Mouse (Mus musculus) MEL (cell line): ENCODE results near the gene Nabp2. TPM values are rescaled to one million over a fixed set of nuclear protein-coding genes. Genes with fewer than 3 reads are reported as not detected.

Experiments
- DNase-seq: peaks from one replicate; pipeline ENCODE4 v3.0.0; 2011; ENCODE audit warnings: low read depth, low spot score
- H3K27ac ChIP-seq: 2 replicates; pipeline ENCODE4 v1.5.1; 2012; ENCODE audit warnings: low read depth, mild to moderate bottlenecking, control low read depth, low read length, moderate library complexity; ENCODE audit not compliant: control insufficient read depth
- H3K27me3 ChIP-seq, 2 experiments: fragments of 150-350 bp in 1 of 2; sonication (generic) in 1 of 2; 2 replicates each; pipeline ENCODE4 v1.6.1; 2012; ENCODE audit warnings: low read length in 2 of 2, mild to moderate bottlenecking in 2 of 2, improper control_type of control experiment in 1 of 2, moderate library complexity in 1 of 2; ENCODE audit not compliant: insufficient read depth in 2 of 2, control insufficient read depth in 1 of 2
- H3K36me3 ChIP-seq, 2 experiments: 2 replicates each; pipeline ENCODE4 v1.6.1; 2012 to 2014; ENCODE audit warnings: low read length in 2 of 2, improper control_type of control experiment in 1 of 2, inconsistent platforms in 1 of 2, mild to moderate bottlenecking in 1 of 2; ENCODE audit not compliant: insufficient read depth in 2 of 2, control insufficient read depth in 1 of 2
- H3K4me1 ChIP-seq, 2 experiments: fragments of 150-350 bp in 1 of 2; sonication (generic) in 1 of 2; 2 replicates each; pipeline ENCODE4 v1.6.1; 2012; ENCODE audit warnings: low read length in 2 of 2, improper control_type of control experiment in 1 of 2, mild to moderate bottlenecking in 1 of 2; ENCODE audit not compliant: insufficient read depth in 2 of 2, control insufficient read depth in 1 of 2
- H3K4me3 ChIP-seq, 2 experiments: fragments of 150-350 bp in 1 of 2; sonication (generic) in 1 of 2; 2 replicates each; pipeline ENCODE4 v1.5.1; 2012; ENCODE audit warnings: low read depth in 2 of 2, low read length in 2 of 2, mild to moderate bottlenecking in 2 of 2, moderate library complexity in 2 of 2, control low read depth in 1 of 2, improper control_type of control experiment in 1 of 2; ENCODE audit not compliant: control insufficient read depth in 1 of 2, insufficient read depth in 1 of 2
- H3K79me2 ChIP-seq: 2 replicates; pipeline ENCODE4 v1.6.1; 2012; ENCODE audit warnings: mild to moderate bottlenecking, low read length, moderate library complexity; ENCODE audit not compliant: control insufficient read depth, poor library complexity, insufficient read depth
- H3K9ac ChIP-seq: 2 replicates; pipeline ENCODE4 v1.6.1; 2012; ENCODE audit warnings: low read depth, mild to moderate bottlenecking, control low read depth, low read length, moderate library complexity; ENCODE audit not compliant: control insufficient read depth, poor library complexity, severe bottlenecking
- H3K9me3 ChIP-seq: fragments of 150-350 bp; sonication (generic); replicated peaks from 2 replicates; pipeline ENCODE4 v1.6.1; 2012; ENCODE audit warnings: mild to moderate bottlenecking, low read length, improper control_type of control experiment, moderate library complexity; ENCODE audit not compliant: insufficient read depth
- BHLHE40 ChIP-seq: IDR thresholded peaks from 2 replicates; pipeline ENCODE4 v1.6.1; 2012; ENCODE audit warnings: low read depth, mild to moderate bottlenecking, inconsistent platforms, low read length, improper control_type of control experiment, borderline replicate concordance
- CHD1 ChIP-seq: IDR thresholded peaks from 2 replicates; pipeline ENCODE4 v1.6.1; 2012; ENCODE audit warnings: low read depth, mild to moderate bottlenecking, inconsistent platforms, low read length, improper control_type of control experiment
- CHD2 ChIP-seq: IDR thresholded peaks from 2 replicates; pipeline ENCODE4 v1.6.1; 2011; ENCODE audit warnings: low read length, improper control_type of control experiment
- CTCF ChIP-seq, 3 experiments: IDR thresholded peaks in 2 of 3; conservative IDR thresholded peaks in 1 of 3; 2 replicates each; pipeline ENCODE4 v1.5.1; 2011 to 2012; ENCODE audit warnings: low read length in 3 of 3, low read depth in 2 of 3, mild to moderate bottlenecking in 2 of 3, improper control_type of control experiment in 1 of 3, inconsistent platforms in 1 of 3, mixed read lengths in 1 of 3, moderate library complexity in 1 of 3; ENCODE audit not compliant: control insufficient read depth in 1 of 3, insufficient read depth in 1 of 3, poor library complexity in 1 of 3, severe bottlenecking in 1 of 3
- E2F4 ChIP-seq: IDR thresholded peaks from 2 replicates; pipeline ENCODE4 v1.6.1; 2011; ENCODE audit warnings: low read depth, low read length, improper control_type of control experiment, borderline replicate concordance
- ELF1 ChIP-seq: IDR thresholded peaks from 2 replicates; pipeline ENCODE4 v1.6.1; 2014; ENCODE audit warnings: low read depth, mild to moderate bottlenecking, inconsistent platforms, low read length, improper control_type of control experiment, moderate library complexity
- EP300 ChIP-seq, 2 experiments: IDR thresholded peaks; 2 replicates each; pipeline ENCODE4 v1.6.1; 2011; ENCODE audit warnings: improper control_type of control experiment in 2 of 2, low read length in 2 of 2, low read depth in 1 of 2, mild to moderate bottlenecking in 1 of 2
- ETS1 ChIP-seq: IDR thresholded peaks from 2 replicates; pipeline ENCODE4 v1.6.1; 2012; ENCODE audit warnings: low read depth, mild to moderate bottlenecking, inconsistent platforms, low read length, improper control_type of control experiment, moderate library complexity
- GATA1 ChIP-seq: IDR thresholded peaks from 2 replicates; pipeline ENCODE4 v1.6.1; 2011; ENCODE audit warnings: low read depth, low read length, improper control_type of control experiment
- HCFC1 ChIP-seq: IDR thresholded peaks from 2 replicates; pipeline ENCODE4 v1.6.1; 2012; ENCODE audit warnings: low read depth, mild to moderate bottlenecking, inconsistent platforms, low read length, improper control_type of control experiment, moderate library complexity
- JUND ChIP-seq: IDR thresholded peaks from 2 replicates; pipeline ENCODE4 v1.6.1; 2011; ENCODE audit warnings: low read depth, mild to moderate bottlenecking, improper control_type of control experiment, low read length
- KAT2A ChIP-seq: conservative IDR thresholded peaks from 2 replicates; pipeline ENCODE4 v1.6.1; 2012; ENCODE audit warnings: low read depth, low read length, improper control_type of control experiment, inconsistent platforms
- MAFK ChIP-seq: IDR thresholded peaks from 2 replicates; pipeline ENCODE4 v1.6.1; 2011; ENCODE audit warnings: low read depth, mild to moderate bottlenecking, low read length, improper control_type of control experiment, borderline replicate concordance
- MAX ChIP-seq: IDR thresholded peaks from 2 replicates; pipeline ENCODE4 v1.6.1; 2011; ENCODE audit warnings: low read length, improper control_type of control experiment
- MAZ ChIP-seq: IDR thresholded peaks from 2 replicates; pipeline ENCODE4 v1.6.1; 2012; ENCODE audit warnings: low read depth, mild to moderate bottlenecking, inconsistent platforms, low read length, improper control_type of control experiment
- MEF2A ChIP-seq: IDR thresholded peaks from 2 replicates; pipeline ENCODE4 v1.6.1; 2014; ENCODE audit warnings: low read depth, mild to moderate bottlenecking, inconsistent platforms, low read length, improper control_type of control experiment; ENCODE audit not compliant: poor library complexity, insufficient replicate concordance, severe bottlenecking; ENCODE audit errors: extremely low read depth
- MXI1 ChIP-seq: IDR thresholded peaks from 2 replicates; pipeline ENCODE4 v1.6.1; 2011; ENCODE audit warnings: mild to moderate bottlenecking, low read depth, low read length, improper control_type of control experiment
- MYB ChIP-seq: IDR thresholded peaks from 2 replicates; pipeline ENCODE4 v1.6.1; 2011; ENCODE audit warnings: mild to moderate bottlenecking, low read depth, low read length, improper control_type of control experiment
- NELFE ChIP-seq: IDR thresholded peaks from 2 replicates; pipeline ENCODE4 v1.6.1; 2011; ENCODE audit warnings: low read depth, low read length, improper control_type of control experiment
- NRF1 ChIP-seq: IDR thresholded peaks from 2 replicates; pipeline ENCODE4 v1.6.1; 2014; ENCODE audit warnings: low read depth, mild to moderate bottlenecking, inconsistent platforms, low read length, improper control_type of control experiment, moderate library complexity; ENCODE audit not compliant: poor library complexity, insufficient read depth, severe bottlenecking
- POLR2A ChIP-seq, 2 experiments: IDR thresholded peaks; 2 replicates each; pipeline ENCODE4 v1.6.1; 2011 to 2012; ENCODE audit warnings: low read length in 2 of 2, mild to moderate bottlenecking in 2 of 2, control low read depth in 1 of 2, improper control_type of control experiment in 1 of 2, low read depth in 1 of 2, moderate library complexity in 1 of 2; ENCODE audit not compliant: control insufficient read depth in 1 of 2, insufficient read depth in 1 of 2, poor library complexity in 1 of 2
- POLR2AphosphoS5 ChIP-seq: IDR thresholded peaks from 2 replicates; pipeline ENCODE4 v1.6.1; 2012; ENCODE audit warnings: low read depth, borderline replicate concordance, mild to moderate bottlenecking, inconsistent platforms, low read length, moderate library complexity, mixed read lengths
- RAD21 ChIP-seq: IDR thresholded peaks from 2 replicates; pipeline ENCODE4 v1.6.1; 2011; ENCODE audit warnings: mild to moderate bottlenecking, low read depth, low read length, improper control_type of control experiment
- RCOR1 ChIP-seq: IDR thresholded peaks from 2 replicates; pipeline ENCODE4 v1.6.1; 2012; ENCODE audit warnings: low read depth, mild to moderate bottlenecking, inconsistent platforms, low read length, improper control_type of control experiment
- SIN3A ChIP-seq: IDR thresholded peaks from 2 replicates; pipeline ENCODE4 v1.6.1; 2012; ENCODE audit warnings: low read length, improper control_type of control experiment, inconsistent platforms
- SMC3 ChIP-seq: IDR thresholded peaks from 2 replicates; pipeline ENCODE4 v1.6.1; 2011; ENCODE audit warnings: low read depth, low read length, improper control_type of control experiment
- TAL1 ChIP-seq: IDR thresholded peaks from 2 replicates; pipeline ENCODE4 v1.6.1; 2012; ENCODE audit warnings: mild to moderate bottlenecking, inconsistent platforms, low read length, moderate library complexity, mixed read lengths
- TBP ChIP-seq: IDR thresholded peaks from 2 replicates; pipeline ENCODE4 v1.8.0; 2011; ENCODE audit warnings: low read depth, low read length, improper control_type of control experiment
- TCF12 ChIP-seq: IDR thresholded peaks from 2 replicates; pipeline ENCODE4 v1.6.1; 2014; ENCODE audit warnings: low read depth, mild to moderate bottlenecking, inconsistent platforms, low read length, improper control_type of control experiment, moderate library complexity
- UBTF ChIP-seq: IDR thresholded peaks from 2 replicates; pipeline ENCODE4 v1.6.1; 2012; ENCODE audit warnings: low read depth, mild to moderate bottlenecking, inconsistent platforms, low read length, improper control_type of control experiment, moderate library complexity, borderline replicate concordance; ENCODE audit not compliant: insufficient read depth
- USF2 ChIP-seq, 2 experiments: IDR thresholded peaks; 2 replicates each; pipeline ENCODE4 v1.6.1; 2011 to 2012; ENCODE audit warnings: improper control_type of control experiment in 2 of 2, low read length in 2 of 2, borderline replicate concordance in 1 of 2, inconsistent platforms in 1 of 2, low read depth in 1 of 2, mild to moderate bottlenecking in 1 of 2; ENCODE audit not compliant: insufficient read depth in 1 of 2
- ZC3H11A ChIP-seq: IDR thresholded peaks from 2 replicates; pipeline ENCODE4 v1.6.1; 2012; ENCODE audit warnings: low read depth, mild to moderate bottlenecking, inconsistent platforms, low read length, improper control_type of control experiment
- ZKSCAN1 ChIP-seq: IDR thresholded peaks from 2 replicates; pipeline ENCODE4 v1.6.1; 2012; ENCODE audit warnings: low read depth, mild to moderate bottlenecking, inconsistent platforms, low read length, improper control_type of control experiment, moderate library complexity
- ZMIZ1 ChIP-seq: IDR thresholded peaks from 2 replicates; pipeline ENCODE4 v1.6.1; 2012; ENCODE audit warnings: low read depth, mild to moderate bottlenecking, inconsistent platforms, low read length, improper control_type of control experiment, moderate library complexity
- ZNF384 ChIP-seq: IDR thresholded peaks from 2 replicates; pipeline ENCODE4 v1.6.1; 2012; ENCODE audit warnings: low read depth, mild to moderate bottlenecking, inconsistent platforms, low read length, improper control_type of control experiment
- polyA plus RNA-seq, 2 experiments: library from polyadenylated mRNA; stranded (reverse) in 1 of 2; unstranded in 1 of 2; fragments of >175 nt in 1 of 2; fragments of >200 nt in 1 of 2; gene quantifications; 2 replicates each; pipeline versions ENCODE4 v1.2.1 to v1.2.4; 2012; ENCODE audit warnings: low replicate concordance in 2 of 2, low read depth in 1 of 2; ENCODE audit not compliant: insufficient read length in 2 of 2, insufficient read depth in 1 of 2, missing spikeins in 1 of 2
- total RNA-seq: library from RNA; depleted of rRNA; stranded (reverse); fragments of 300-350 nt; gene quantifications from 2 replicates; pipeline ENCODE4 v1.2.3, GENCODE M21; 2012

Gene Nabp2
- total and polyA plus RNA-seq, 3 experiments = 33.7 to 249 (median 166) TPM

DNA sequence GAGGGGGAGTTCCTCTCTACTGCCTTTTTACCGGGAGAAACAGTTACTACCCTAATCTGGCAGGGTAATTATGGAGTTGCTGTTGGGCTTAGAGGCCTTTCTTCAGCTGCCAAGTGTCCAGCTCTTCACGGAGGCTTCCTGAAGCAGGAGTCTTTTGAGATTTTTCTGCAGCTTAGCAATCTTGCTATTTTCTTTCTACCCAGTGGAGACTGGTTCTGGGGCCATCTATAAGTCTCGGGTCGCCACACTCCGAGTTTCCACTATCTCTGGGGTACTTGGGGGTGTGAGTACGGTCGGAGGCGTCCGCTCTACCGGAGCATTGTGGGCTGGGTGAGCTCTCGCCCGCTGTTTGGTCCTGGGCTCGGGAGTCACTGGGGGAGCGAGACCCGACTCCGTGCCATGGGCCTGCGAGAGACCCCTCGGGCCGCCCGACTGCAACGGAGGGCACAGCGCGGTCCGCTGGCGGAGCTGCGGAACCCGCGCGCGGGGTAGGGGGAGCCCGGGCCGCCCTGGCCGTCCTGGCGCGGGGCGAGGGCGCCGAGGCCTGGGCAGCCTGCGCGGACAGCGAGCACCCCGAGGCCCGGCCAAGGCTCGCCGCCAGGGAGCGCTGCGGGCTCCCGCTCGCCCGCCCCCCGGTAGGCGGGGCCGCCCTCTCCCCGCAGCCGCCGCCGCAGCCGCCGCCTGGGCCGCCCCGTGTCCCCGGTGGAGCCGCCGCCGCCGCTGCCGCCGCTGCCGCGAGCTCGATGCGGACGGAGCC is 34.7 kb downstream of the Nabp2 start, which contains the start of gene Ankrd52:
Ankrd52 (plus strand) TSS at position 661 of the 757 bp plus-strand sequence.
- Histone ChIP-seq H3K9ac (peak within 1 kb of the TSS; percentile 97), H3K27me3 (no peaks in the 10 kb centered on the region), H3K9me3 (no peaks in the 10 kb centered on the region), H3K4me1 (peaks cover 0 to 14% of the 10 kb centered on the region in 2 experiments), H3K4me3 (peak within 1 kb of the TSS; percentile 90 to 99), H3K27ac (peak within 1 kb of the TSS; percentile 59), H3K79me2 (peaks cover 22% of the 10 kb centered on the region), H3K36me3 (peaks cover 2 to 8% of the 10 kb centered on the region in 2 experiments)
- peak; percentile 69 for DNase-seq
- no peak for TF ChIP-seq NRF1
- TF ChIP-seq TBP = peak; percentile 79; the same call in 1 of the 2 replicates
- TF ChIP-seq CHD2 = no peak
- TF ChIP-seq ELF1 = no peak
- 0 out of 2 replicates have a peak, but pooled peaks have one; percentile 6 for TF ChIP-seq MXI1
- TF ChIP-seq USF2 (IDR thresholded peaks at IDR 0.05; ENCODE audit: borderline replicate concordance in 1 of 2, insufficient read depth in 1 of 2, low read depth in 1 of 2, low read length in 2 of 2) = no peak
- TF ChIP-seq MYB = no peak
- TF ChIP-seq SIN3A = peak; percentile 60; the same call in 1 of the 2 replicates
- no peak for TF ChIP-seq E2F4
- peak in 2 of 3 experiments; percentile 61 to 83; a peak in 5 of 6 replicates for TF ChIP-seq CTCF (IDR thresholded peaks at IDR 0.05 in 2 of 3, conservative IDR thresholded peaks at IDR 0.05 in 1 of 3; ENCODE audit: control insufficient read depth in 1 of 3, insufficient read depth in 1 of 3, low read depth in 2 of 3, low read length in 3 of 3, poor library complexity in 1 of 3, severe bottlenecking in 1 of 3)
- TF ChIP-seq RCOR1 = no peak
- TF ChIP-seq MEF2A = no peak
- TF ChIP-seq TCF12 = no peak
- no peak for TF ChIP-seq CHD1
- peak; percentile 43 for TF ChIP-seq MAX
- TF ChIP-seq BHLHE40 = peak; percentile 30; the same call in 1 of the 2 replicates
- no peak for TF ChIP-seq GATA1
- no peak for TF ChIP-seq UBTF
- no peak for TF ChIP-seq JUND
- no peak; the same call in 1 of the 2 replicates for TF ChIP-seq KAT2A
- TF ChIP-seq HCFC1 = peak; percentile 49
- no peak for TF ChIP-seq RAD21
- no peak for TF ChIP-seq ETS1
- TF ChIP-seq TAL1 = no peak
- peak; percentile 42 for TF ChIP-seq SMC3
- peak; percentile 62 for TF ChIP-seq NELFE
- no peak for TF ChIP-seq MAFK
- TF ChIP-seq EP300 (IDR thresholded peaks at IDR 0.05; ENCODE audit: low read depth in 1 of 2, low read length in 2 of 2) = 0 out of 4 replicates have a peak, but pooled peaks of 1 of the 2 experiments have one; percentile 8
- no peak for TF ChIP-seq ZC3H11A
- no peak for TF ChIP-seq ZNF384
- TF ChIP-seq POLR2A (IDR thresholded peaks at IDR 0.05; ENCODE audit: control insufficient read depth in 1 of 2, insufficient read depth in 1 of 2, low read depth in 1 of 2, low read length in 2 of 2, poor library complexity in 1 of 2) = peak; percentile 31 to 72
- no peak for TF ChIP-seq POLR2AphosphoS5
- peak; percentile 55 for TF ChIP-seq ZMIZ1
- TF ChIP-seq MAZ = peak; percentile 79; the same call in 1 of the 2 replicates
- no peak for TF ChIP-seq ZKSCAN1
